7 mouse cellular contexts compared by ENCODE assay signal in genomic region chr2:29889066-29889944, GRCm38 (mm10). TPM values are rescaled to one million over a fixed set of nuclear protein-coding genes. Genes with fewer than 3 reads are reported as not detected.
A peak's percentile ranks its signal among the peaks of the same experiment; 100 is the strongest.
DNase-seq lines count a peak whose midpoint lies in the region; ATAC-seq lines count a peak whose summit lies in the region.

Gene Odf2 (plus strand): TSS chr2:29889221.

- DNase-seq in adrenal gland, adult 2 months, result peak; percentile 100
- peak; percentile 99 for DNase-seq in embryo, embryonic 11.5 days (ENCODE audit: low read depth, low spot score)
- peak; percentile 100 for DNase-seq in gastrocnemius, postnatal 36 days
- DNase-seq in left cerebral cortex, postnatal 25 days (ENCODE audit: low spot score in 2 of 2), result peak; percentile 99
- peak; percentile 100 for DNase-seq in midbrain, embryonic 10.5 days (ENCODE audit: low spot score)
- peak; percentile 100 for DNase-seq in right cerebral cortex, postnatal 4 days

- H3K36me3 ChIP-seq in intestine, embryonic 15.5 days, result peaks cover 18% of the 10 kb centered on the region
- H3K36me3 ChIP-seq in midbrain, embryonic 10.5 days, result peaks cover 32% of the 10 kb centered on the region

- intact Hi-C loops in gastrocnemius, postnatal 36 days (cut with DNase I), result no loop called here
- intact Hi-C loops in left cerebral cortex, postnatal 25 days (cut with DNase I), result no loop called here

- peak within 1 kb of the TSS; percentile 90 for H3K9ac ChIP-seq in intestine, embryonic 15.5 days

- H3K4me1 ChIP-seq in intestine, embryonic 15.5 days (replicated peaks), result peaks cover 12% of the 10 kb centered on the region
- peaks cover 24% of the 10 kb centered on the region for H3K4me1 ChIP-seq in midbrain, embryonic 10.5 days

- under 1% methylated on average over 70 of the region's 70 CpGs for WGBS in intestine, embryonic 15.5 days
- WGBS in midbrain, embryonic 10.5 days, result 2% methylated on average over 70 of the region's 70 CpGs

- no peaks in the 10 kb centered on the region for H3K27me3 ChIP-seq in intestine, embryonic 15.5 days (replicated peaks)
- H3K27me3 ChIP-seq in midbrain, embryonic 10.5 days (ENCODE audit: low read depth, poor library complexity, severe bottlenecking), result no peaks in the 10 kb centered on the region

- H3K9me3 ChIP-seq in intestine, embryonic 15.5 days, result no peaks in the 10 kb centered on the region
- H3K9me3 ChIP-seq in midbrain, embryonic 10.5 days (replicated peaks), result no peaks in the 10 kb centered on the region

- H3K4me2 ChIP-seq in intestine, embryonic 15.5 days (replicated peaks), result peak within 1 kb of the TSS; percentile 93

- peak within 1 kb of the TSS; percentile 100 for H3K4me3 ChIP-seq in intestine, embryonic 15.5 days (replicated peaks)
- H3K4me3 ChIP-seq in midbrain, embryonic 10.5 days, result peak within 1 kb of the TSS; percentile 100

- peak; percentile 93 for ATAC-seq in intestine, embryonic 15.5 days

- peak within 1 kb of the TSS; percentile 91 for H3K27ac ChIP-seq in intestine, embryonic 15.5 days
- peak within 1 kb of the TSS; percentile 97 for H3K27ac ChIP-seq in midbrain, embryonic 10.5 days (replicated peaks)

RNA-seq across cellular contexts. Expression of gene Odf2, which starts in this region (rescaled TPM):
- 10 to 100 TPM; 32.8 to 35.7 TPM for total RNA-seq in adrenal gland, adult 2 months (2021)
- 27.8 and 29.6 TPM in 2 replicates for polyA plus RNA-seq in adrenal gland, adult 2 months (2012; rRNA removed)
- 10 to 100 TPM; 10.2 to 11.1 TPM for total RNA-seq in gastrocnemius, postnatal 36 days (2021)
- 43.0 and 44.9 TPM in 2 replicates for polyA plus RNA-seq in intestine, embryonic 15.5 days (2015; fragmentation: Nextera tagmentation; extraction: Ambion mirVana)
- total RNA-seq in left cerebral cortex, postnatal 25 days (2021), result 10 to 100 TPM; 86.9 to 96.3 TPM
- polyA plus RNA-seq in midbrain, embryonic 10.5 days (2016; fragmentation: Nextera tagmentation; extraction: Ambion mirVana), result 116 and 133 TPM in 2 replicates

Comparison
In these comparisons a context has a peak if more than half of its experiments do, and no peak if none do; other contexts are left out.
1. Peak in every context shown above with its lines: DNase-seq, ATAC-seq, H3K4me3 ChIP-seq and H3K27ac ChIP-seq.